Comparison of ENCODE assay signal across 19 mouse cellular contexts in genomic region chr19:10112956-10113355, GRCm38 (mm10). TPM values are rescaled to one million over a fixed set of nuclear protein-coding genes. Genes with fewer than 3 reads are reported as not detected.
DNase-seq lines count a peak whose midpoint lies in the region.
"Had no signal": no experiment of that assay in that cellular context is flagged by ENCODE, and none has a peak within 500 bp of the region (broad histone marks: within the 10 kb centered on the region; RNA-seq: fewer than 3 reads in every experiment).

No protein-coding gene starts in this region.

- intact Hi-C loops in gastrocnemius, postnatal 14 days (cut with DNase I; ENCODE audit: low total_unique reads), result no loop called here

- peak; percentile 20 for DNase-seq in gastrocnemius, postnatal 25 days
- DNase-seq in gastrocnemius, postnatal 14 days, result no peak
- DNase-seq in kidney, postnatal 10 days, result peak; percentile 17
- DNase-seq in kidney, adult 18-20 months, result no peak
- DNase-seq in 3T3-L1 (ENCODE audit: low read depth, low spot score), result peak; percentile 79
- peak; percentile 84 for DNase-seq in adipocyte (ENCODE audit: low spot score)
- no peak for DNase-seq in spleen, adult 18-20 months
- DNase-seq: B cell, adult 2 months; cerebellum, adult 2 months; cerebellum, postnatal 14 days; heart, adult 2 months; heart, postnatal 10 days; layer of hippocampus, adult 9-11 months; liver; lung, adult 2 months; lung, postnatal 10 days; midbrain, embryonic 14.5 days; retina, postnatal 1 day; right cerebral cortex, postnatal 14 days had no signal

RNA-seq across cellular contexts. Expression of gene Fads2, which starts 11.4 kb away (rescaled TPM):
- 1 to 10 TPM; 2.8 to 3.4 TPM for total RNA-seq in gastrocnemius, postnatal 25 days (2021)
- total RNA-seq in gastrocnemius, postnatal 14 days (2021), result 10 to 100 TPM in 1 of 2 experiments, 1 to 10 TPM in 1; 6.7 to 11.1 TPM

Comparison
In these comparisons a context has a peak if more than half of its experiments do, and no peak if none do; other contexts are left out.
1. DNase-seq: peak in gastrocnemius, postnatal 25 days (single experiment), kidney, postnatal 10 days (single experiment), 3T3-L1 (single experiment) and adipocyte (single experiment); none in gastrocnemius, postnatal 14 days (single experiment), kidney, adult 18-20 months (single experiment) and spleen, adult 18-20 months (0 of 2).